Mouse (Mus musculus) stomach, postnatal 0 days (tissue): ENCODE measurements around the gene Il33.

Experiments
- CTCF ChIP-seq: IDR thresholded peaks from 2 replicates; pipeline ENCODE4 v1.5.1; 2016; ENCODE audit warnings: antibody characterized with exemption, low read depth, mild to moderate bottlenecking, moderate library complexity
- EP300 ChIP-seq: optimal IDR thresholded peaks from 2 replicates; pipeline ENCODE3; 2016; ENCODE audit warnings: antibody characterized with exemption

GRCm38 (mm10) chr19:29885548-29885947 is 39.4 kb upstream of the Il33 start:
- TF ChIP-seq CTCF (no peak), EP300 (no peak)
